Mouse (Mus musculus): Measurements from ENCODE around the gene C730034F03Rik.

- TF ChIP-seq CTCF (IDR thresholded peaks at IDR 0.05) = no peak
- no peak for TF ChIP-seq POLR2A (IDR thresholded peaks at IDR 0.05; ENCODE audit: insufficient read depth, low read depth, low read length)
Measured at GRCm38 (mm10) chr15:89431271-89431670, 1.9 kb downstream of the C730034F03Rik start.

Data from heart, adult 2 months (tissue).